Mouse (Mus musculus): ENCODE results near the gene Arid1b.

Gene Arid1b

DNA sequence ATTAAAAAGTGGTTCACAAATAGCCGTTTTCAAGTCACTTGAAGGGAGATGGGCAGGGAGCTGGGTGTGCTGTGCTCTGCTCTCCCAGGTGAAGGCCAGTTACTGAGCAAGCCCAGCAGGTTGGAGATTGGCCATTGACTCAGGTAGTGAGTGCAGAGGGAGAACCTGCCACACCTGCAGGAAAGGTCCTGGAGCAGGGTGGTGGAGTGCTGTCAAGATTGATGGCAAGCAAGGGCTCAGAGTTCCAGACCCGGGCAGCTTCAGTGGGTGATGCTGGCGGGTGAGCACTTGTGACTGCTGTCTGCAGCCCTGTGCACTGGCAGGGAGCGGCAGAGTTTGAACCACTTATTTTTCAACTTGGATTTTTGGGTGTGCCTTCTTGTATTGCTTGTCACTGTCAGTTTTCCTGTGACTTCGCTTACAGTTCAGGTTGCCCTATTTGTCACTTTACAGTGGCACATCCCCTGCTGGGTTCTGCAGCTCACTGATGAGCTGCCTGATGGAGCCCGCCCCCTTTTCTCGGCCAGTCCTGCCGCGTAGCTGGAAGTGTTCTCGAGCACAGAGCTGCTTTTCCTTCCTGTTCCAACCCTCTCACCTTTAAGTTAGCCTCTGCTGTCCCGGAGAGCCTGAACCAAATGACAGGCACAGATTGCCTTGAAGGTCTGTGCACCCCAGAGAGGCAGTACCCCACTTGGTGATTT lies 27.3 kb downstream of the Arid1b start:
- no peak for DNase-seq (ENCODE audit: low read depth)

GRCm38 (mm10) chr17:5022019-5022544 lies 27.9 kb downstream of the Arid1b start:
- DNase-seq (ENCODE audit: low read depth): no peak

DNA sequence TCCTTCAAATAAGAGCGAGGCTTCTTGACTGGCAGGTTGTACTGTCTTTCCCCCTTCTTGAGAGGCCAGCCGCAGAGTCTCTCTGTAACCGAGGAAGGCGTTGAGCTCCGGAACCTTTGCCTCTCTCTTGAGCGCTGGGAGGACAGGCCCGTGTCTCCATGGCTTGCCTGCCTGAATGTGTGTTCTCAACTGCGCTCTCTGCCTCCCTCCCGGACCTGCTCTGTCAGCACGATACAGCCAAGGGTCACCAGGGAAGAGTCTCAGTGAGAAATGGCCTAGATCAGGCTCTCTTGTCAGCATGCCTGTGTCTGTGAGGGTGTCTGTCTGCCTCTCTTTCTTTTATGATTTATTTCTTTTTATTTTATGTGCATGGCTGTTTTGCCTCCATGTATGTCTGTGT lies 29.6 kb downstream of the Arid1b start:
- no peak for DNase-seq (ENCODE audit: low read depth)

- no peak for DNase-seq (ENCODE audit: low read depth)
Measured at GRCm38 (mm10) chr17:5025400-5025799, 31.3 kb downstream of the Arid1b start.

DNA sequence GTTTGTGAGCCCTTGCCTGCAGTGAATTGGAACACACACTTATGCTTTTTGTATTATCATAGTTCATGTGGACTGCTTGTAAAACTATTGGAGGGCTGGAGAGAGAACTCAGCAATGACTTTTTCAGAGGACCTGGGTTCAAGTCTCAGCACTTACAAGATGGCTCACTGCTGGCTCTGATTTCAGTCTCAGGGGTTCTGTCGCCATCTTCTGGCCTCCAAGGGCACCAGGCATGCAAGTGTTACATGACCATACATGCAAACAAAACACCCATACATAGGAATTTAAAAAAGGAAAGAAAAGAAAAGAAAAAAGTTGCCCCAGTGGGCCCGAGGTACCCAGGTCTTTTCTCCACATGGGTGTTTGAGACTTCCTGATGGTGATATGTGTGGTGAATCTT lies 32.4 kb downstream of the Arid1b start:
- DNase-seq (ENCODE audit: low read depth): no peak

GRCm38 (mm10) chr17:5029148-5029547 lies 35.0 kb downstream of the Arid1b start:
- no peak for DNase-seq (ENCODE audit: low read depth)

DNA sequence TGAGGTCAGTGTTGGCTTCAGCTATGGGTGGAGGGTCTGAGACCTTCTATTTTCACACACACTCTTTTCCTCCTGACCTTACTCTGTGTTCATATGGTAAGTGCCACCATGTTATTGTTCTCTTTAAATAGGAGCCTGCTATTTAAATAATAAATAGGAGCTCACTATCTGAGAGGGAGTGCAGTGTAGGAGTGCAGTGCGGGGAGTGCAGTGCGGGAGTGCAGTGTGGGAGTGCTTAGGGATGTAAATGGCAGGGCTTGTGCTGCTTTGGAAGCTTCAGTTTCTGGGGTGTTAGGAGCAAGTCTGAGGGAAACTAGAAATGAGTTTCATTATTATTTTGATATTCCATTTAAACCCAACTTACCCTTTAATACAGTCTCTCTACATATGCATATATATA lies 36.2 kb downstream of the Arid1b start:
- DNase-seq (ENCODE audit: low read depth): no peak

DNA sequence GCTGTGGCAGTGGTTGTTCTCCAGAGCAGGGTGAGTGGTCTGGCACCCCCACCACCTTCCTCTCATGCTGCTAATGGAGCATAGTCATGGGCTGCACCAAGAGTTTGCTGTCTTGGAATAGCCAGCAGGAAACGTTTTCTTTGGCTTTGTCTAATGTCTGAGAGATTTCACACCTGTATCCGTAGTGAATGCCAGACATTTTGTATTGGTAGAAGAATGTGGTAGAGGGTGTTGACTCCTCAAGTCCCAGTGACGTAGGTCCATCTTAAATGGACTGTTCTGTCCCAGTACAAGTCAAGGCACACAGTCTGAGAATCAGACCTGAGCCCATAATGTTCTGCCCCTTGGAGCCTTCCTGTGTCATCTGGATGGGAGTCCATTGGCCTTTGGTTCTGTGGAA lies 39.2 kb downstream of the Arid1b start:
- DNase-seq (ENCODE audit: low read depth): no peak

DNA sequence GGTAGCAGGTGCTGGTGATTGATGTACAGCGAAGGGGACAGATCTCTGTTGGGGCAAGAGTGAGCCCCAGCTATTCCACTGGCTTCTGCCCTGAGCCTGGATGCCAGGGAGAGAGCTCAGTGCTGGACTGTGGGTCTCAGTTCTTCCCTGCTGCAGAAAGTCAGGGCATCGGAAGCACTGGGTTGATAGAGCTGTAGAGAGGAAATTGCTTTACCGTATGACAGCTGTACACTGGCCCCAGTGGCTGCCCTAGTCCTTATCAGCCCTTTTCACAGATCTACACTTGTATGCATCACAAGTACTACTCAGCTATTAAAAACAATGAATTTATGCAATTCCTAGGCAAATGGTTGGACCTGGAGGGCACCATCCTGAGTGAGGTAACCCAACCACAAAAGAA lies 40.1 kb downstream of the Arid1b start:
- DNase-seq (ENCODE audit: low read depth): no peak

- DNase-seq (ENCODE audit: low read depth): no peak
Measured at GRCm38 (mm10) chr17:5036200-5036835, 42.2 kb downstream of the Arid1b start.

- DNase-seq (ENCODE audit: low read depth): no peak
Measured at GRCm38 (mm10) chr17:5037199-5037598, 43.1 kb downstream of the Arid1b start.

GRCm38 (mm10) chr17:5039826-5040225 lies 45.7 kb downstream of the Arid1b start:
- DNase-seq (ENCODE audit: low read depth): no peak

- DNase-seq (ENCODE audit: low read depth): no peak
Measured at GRCm38 (mm10) chr17:5043871-5044270, 49.7 kb downstream of the Arid1b start.

GRCm38 (mm10) chr17:5045613-5046012 lies 51.5 kb downstream of the Arid1b start:
- no peak for DNase-seq (ENCODE audit: low read depth)

GRCm38 (mm10) chr17:5047373-5047772 lies 53.2 kb downstream of the Arid1b start:
- DNase-seq (ENCODE audit: low read depth): no peak

- DNase-seq (ENCODE audit: low read depth): no peak
Measured at GRCm38 (mm10) chr17:5050266-5050665, 56.1 kb downstream of the Arid1b start.

GRCm38 (mm10) chr17:5050970-5051530 lies 56.9 kb downstream of the Arid1b start:
- DNase-seq (ENCODE audit: low read depth): no peak

GRCm38 (mm10) chr17:5052091-5052799 lies 58.1 kb downstream of the Arid1b start:
- DNase-seq (ENCODE audit: low read depth): no peak

GRCm38 (mm10) chr17:5052800-5053179 lies 58.7 kb downstream of the Arid1b start:
- DNase-seq (ENCODE audit: low read depth): no peak

- DNase-seq (ENCODE audit: low read depth): no peak
Measured at GRCm38 (mm10) chr17:5053201-5053600, 59.1 kb downstream of the Arid1b start.

GRCm38 (mm10) chr17:5055412-5055811 lies 61.3 kb downstream of the Arid1b start:
- DNase-seq (ENCODE audit: low read depth): no peak

GRCm38 (mm10) chr17:5056654-5057053 lies 62.5 kb downstream of the Arid1b start:
- no peak for DNase-seq (ENCODE audit: low read depth)

- no peak for DNase-seq (ENCODE audit: low read depth)
Measured at GRCm38 (mm10) chr17:5057286-5057685, 63.2 kb downstream of the Arid1b start.
